Comparison of ENCODE assay signal across 27 mouse cellular contexts in genomic region chr12:75752077-75752476, GRCm38 (mm10).
"Had no signal": no experiment of that assay in that cellular context is flagged by ENCODE, and none has a peak within 500 bp of the region (broad histone marks: within the 10 kb centered on the region; RNA-seq: fewer than 3 reads in every experiment).

No protein-coding gene starts in this region.

- H3K9me3 ChIP-seq: heart, embryonic 10.5 days; heart, embryonic 12.5 days; hindbrain, embryonic 10.5 days; hindbrain, embryonic 12.5 days; intestine, embryonic 15.5 days; limb, embryonic 13.5 days; limb, embryonic 15.5 days; liver, embryonic 13.5 days had no signal

- H3K27ac ChIP-seq: gastrocnemius, adult 2 months; heart, adult 2 months; heart, embryonic 10.5 days; hindbrain, embryonic 10.5 days; hindbrain, embryonic 12.5 days; hindbrain, embryonic 14.5 days; intestine, embryonic 15.5 days; kidney, postnatal 0 days; limb, embryonic 13.5 days; limb, embryonic 15.5 days; liver, embryonic 13.5 days had no signal

- ATAC-seq: hindbrain, embryonic 16.5 days; inflammation-experienced regulatory T-cells, adult 6 months; intestine, embryonic 15.5 days; intestine, postnatal 0 days had no signal

- H3K9ac ChIP-seq: heart, embryonic 12.5 days; hindbrain, embryonic 12.5 days; hindbrain, embryonic 14.5 days; intestine, embryonic 15.5 days; limb, embryonic 13.5 days; limb, embryonic 15.5 days; liver, embryonic 13.5 days had no signal

- H3K4me3 ChIP-seq: gastrocnemius, adult 2 months; heart, adult 2 months; heart, embryonic 10.5 days; heart, embryonic 12.5 days; hindbrain, embryonic 10.5 days; hindbrain, embryonic 12.5 days; intestine, embryonic 15.5 days; limb, embryonic 13.5 days; limb, embryonic 15.5 days; liver, embryonic 13.5 days had no signal

- H3K4me2 ChIP-seq: heart, embryonic 12.5 days; hindbrain, embryonic 12.5 days; hindbrain, embryonic 14.5 days; intestine, embryonic 15.5 days; limb, embryonic 13.5 days; limb, embryonic 15.5 days; liver, embryonic 13.5 days had no signal

- H3K4me1 ChIP-seq: hindbrain, embryonic 10.5 days; hindbrain, embryonic 12.5 days; intestine, embryonic 15.5 days; limb, embryonic 13.5 days; limb, embryonic 15.5 days had no signal

- H3K36me3 ChIP-seq: heart, embryonic 10.5 days; heart, embryonic 12.5 days; hindbrain, embryonic 10.5 days; hindbrain, embryonic 12.5 days; intestine, embryonic 15.5 days; limb, embryonic 13.5 days; limb, embryonic 15.5 days; liver, embryonic 13.5 days had no signal

- H3K27me3 ChIP-seq: heart, embryonic 12.5 days; hindbrain, embryonic 12.5 days; intestine, embryonic 15.5 days; limb, embryonic 13.5 days; limb, embryonic 15.5 days; liver, embryonic 13.5 days had no signal

- DNase-seq: gastrocnemius, adult 2 months; gastrocnemius, postnatal 10 days; gastrocnemius, postnatal 25 days; heart, adult 11 months; heart, adult 2 months; heart, postnatal 10 days; heart, postnatal 4 days; kidney, adult 18-20 months; kidney, adult 8-10 months; kidney, postnatal 14 days; kidney, postnatal 36 days; layer of hippocampus, adult 9-11 months; layer of hippocampus, postnatal 36 days; left cerebral cortex, postnatal 4 days; liver, embryonic 13.5 days had no signal
